Mouse (Mus musculus) kidney, adult 2 months (tissue): ENCODE data around the gene Kcnj14.

Experiments used
- CTCF ChIP-seq: fragments of 200-500 bp; conservative IDR thresholded peaks from 2 replicates; pipeline ENCODE4 v1.5.1; 2011; ENCODE audit warnings: low read depth, mild to moderate bottlenecking, control low read depth, low read length, moderate library complexity, mixed read lengths; ENCODE audit not compliant: insufficient read depth, insufficient read length
- POLR2A ChIP-seq: fragments of 200-500 bp; IDR thresholded peaks from one replicate; pipeline ENCODE4 v1.6.1; 2011; ENCODE audit warnings: low read depth, low read length, control low read depth

- TF ChIP-seq CTCF: no peak
- no peak for TF ChIP-seq POLR2A
Observed at GRCm38 (mm10) chr7:45809276-45810075, 15.1 kb downstream of the Kcnj14 start.
